Mouse (Mus musculus) liver, postnatal 0 days (tissue): Measurements from ENCODE around the gene Dhfr. TPM values are rescaled to one million over a fixed set of nuclear protein-coding genes. Genes with fewer than 3 reads are reported as not detected.

ENCODE experiments used
- ATAC-seq: fragments of 200-750 bp; cut with Nextera tagmentation; 2 replicates; pipeline ENCODE4 v1.8.0; 2017; ENCODE audit warnings: mild to moderate bottlenecking, moderate library complexity
- DNase-seq: peaks from one replicate; pipeline ENCODE4 v3.0.0-alpha.2; 2016
- H3K27ac ChIP-seq: fragments of 300-500 bp; sonication (generic); 2 replicates; pipeline ENCODE4 v1.5.1; 2014; ENCODE audit warnings: antibody characterized with exemption, moderate library complexity, mild to moderate bottlenecking, low read depth
- H3K27me3 ChIP-seq: fragments of 300-500 bp; sonication (generic); 2 replicates; pipeline ENCODE4 v1.6.1; 2014; ENCODE audit warnings: low read length, control low read depth, mixed read lengths; ENCODE audit not compliant: insufficient read depth
- H3K36me3 ChIP-seq: fragments of 300-500 bp; sonication (generic); replicated peaks from 2 replicates; pipeline ENCODE4 v1.6.1; 2014; ENCODE audit warnings: mild to moderate bottlenecking, control low read depth, low read length, moderate library complexity, mixed read lengths; ENCODE audit not compliant: insufficient read depth
- H3K4me1 ChIP-seq: fragments of 300-500 bp; sonication (generic); 2 replicates; pipeline ENCODE4 v1.6.1; 2014; ENCODE audit warnings: antibody characterized with exemption, mild to moderate bottlenecking, control low read depth; ENCODE audit not compliant: insufficient read depth
- H3K4me2 ChIP-seq: fragments of 300-500 bp; sonication (generic); 2 replicates; pipeline ENCODE4 v1.6.1; 2014; ENCODE audit warnings: low read depth, mild to moderate bottlenecking, low read length, moderate library complexity, mixed read lengths
- H3K4me3 ChIP-seq: fragments of 300-500 bp; sonication (generic); 2 replicates; pipeline ENCODE4 v1.5.1; 2014; ENCODE audit warnings: low read depth, low read length
- H3K9ac ChIP-seq: fragments of 300-500 bp; sonication (generic); replicated peaks from 2 replicates; pipeline ENCODE4 v1.6.1; 2014; ENCODE audit warnings: mild to moderate bottlenecking, moderate library complexity
- H3K9me3 ChIP-seq: fragments of 300-500 bp; sonication (generic); 2 replicates; pipeline ENCODE4 v1.6.1; 2016; ENCODE audit warnings: mild to moderate bottlenecking, control low read depth, low read length, mixed read lengths
- CTCF ChIP-seq: sonication (generic); IDR thresholded peaks from 2 replicates; pipeline ENCODE4 v1.5.1; 2016; ENCODE audit warnings: antibody characterized with exemption, low read depth
- EP300 ChIP-seq: IDR thresholded peaks from 2 replicates; pipeline ENCODE4 v1.6.1; 2016; ENCODE audit warnings: antibody characterized with exemption, low read depth, mild to moderate bottlenecking
- WGBS: fragments of 180-500 bp; shearing (Covaris S2); extraction: QIAGEN DNeasy Blood & Tissue Kit; methylation state at CpG from one replicate; pipeline ENCODE4 v1.1.7; 2014; ENCODE audit not compliant: insufficient replicate concordance; 5-methylcytosine and 5-hydroxymethylcytosine counted together
- polyA plus RNA-seq: library from polyadenylated mRNA; unstranded; fragments of >200 nt; fragmentation: Nextera tagmentation; extraction: Ambion mirVana; gene quantifications from 2 replicates; pipeline ENCODE4 v1.2.1, GENCODE M21; 2015

Gene Dhfr
- polyA plus RNA-seq, 1 experiment from 2014 or later, result 10.4 TPM

- Histone ChIP-seq H3K36me3 (peaks cover 7% of the 10 kb centered on the region; the same call in 1 of the 2 replicates), H3K9me3 (no peaks in the 10 kb centered on the region), H3K4me3 (no peak overlapping the region), H3K4me1 (no peaks in the 10 kb centered on the region), H3K27me3 (no peaks in the 10 kb centered on the region), H3K9ac (no peak overlapping the region), H3K4me2 (no peak overlapping the region), H3K27ac (no peak overlapping the region)
- WGBS, result 83% methylated on average over 3 of the region's 3 CpGs
- TF ChIP-seq CTCF, result no peak
- no peak for TF ChIP-seq EP300
- no peak for DNase-seq
- no peak for ATAC-seq
These were observed 23.9 kb upstream of the Dhfr start for GRCm38 (mm10) chr13:92330621-92331020.

GRCm38 (mm10) chr13:92332103-92332879 is 22.2 kb upstream of the Dhfr start:
- no peak for ATAC-seq
- TF ChIP-seq EP300, result no peak
- TF ChIP-seq CTCF, result no peak

GRCm38 (mm10) chr13:92336857-92337256 is 17.7 kb upstream of the Dhfr start:
- no peaks in the 10 kb centered on the region for H3K4me1 ChIP-seq
- no peak overlapping the region for H3K27ac ChIP-seq
- no peaks in the 10 kb centered on the region for H3K9me3 ChIP-seq
- DNase-seq, result no peak
- 83% methylated on average over 1 of the region's 1 CpGs for WGBS
- TF ChIP-seq EP300, result no peak
- TF ChIP-seq CTCF, result no peak
- no peaks in the 10 kb centered on the region for H3K27me3 ChIP-seq
- no peak overlapping the region for H3K4me3 ChIP-seq
- H3K4me2 ChIP-seq, result no peak overlapping the region
- H3K36me3 ChIP-seq, result peaks cover 5% of the 10 kb centered on the region; the same call in 1 of the 2 replicates
- H3K9ac ChIP-seq, result no peak overlapping the region
- no peak for ATAC-seq

More at GRCm38 (mm10) chr13:92332103-92332879, 22.2 kb upstream of the Dhfr start:
- no peak overlapping the region for H3K4me2 ChIP-seq
- WGBS, result 86% methylated on average over 15 of the region's 15 CpGs
- no peaks in the 10 kb centered on the region for H3K27me3 ChIP-seq
- no peaks in the 10 kb centered on the region for H3K4me1 ChIP-seq
- DNase-seq, result no peak
- H3K9ac ChIP-seq, result no peak overlapping the region
- H3K27ac ChIP-seq, result no peak overlapping the region
- H3K36me3 ChIP-seq, result peaks cover 7% of the 10 kb centered on the region; the same call in 1 of the 2 replicates
- H3K9me3 ChIP-seq, result no peaks in the 10 kb centered on the region
- H3K4me3 ChIP-seq, result no peak overlapping the region

GRCm38 (mm10) chr13:92337773-92338462 is 16.6 kb upstream of the Dhfr start:
- WGBS, result 64% methylated on average over 6 of the region's 6 CpGs
- H3K27me3 ChIP-seq, result no peaks in the 10 kb centered on the region
- ATAC-seq (no peak), DNase-seq (no peak)
- peaks cover 13% of the 10 kb centered on the region; the same call in 1 of the 2 replicates for H3K36me3 ChIP-seq
- no peak overlapping the region for H3K4me2 ChIP-seq
- TF ChIP-seq CTCF, result no peak
- TF ChIP-seq EP300, result no peak
- H3K27ac ChIP-seq, result no peak overlapping the region
- H3K9me3 ChIP-seq, result no peaks in the 10 kb centered on the region
- no peak overlapping the region for H3K4me3 ChIP-seq
- no peaks in the 10 kb centered on the region for H3K4me1 ChIP-seq
- no peak overlapping the region for H3K9ac ChIP-seq

- Histone ChIP-seq H3K27ac (no peak overlapping the region), H3K36me3 (peaks cover 22% of the 10 kb centered on the region), H3K9ac (no peak overlapping the region), H3K4me2 (no peak overlapping the region), H3K4me3 (no peak overlapping the region), H3K9me3 (no peaks in the 10 kb centered on the region), H3K4me1 (no peaks in the 10 kb centered on the region), H3K27me3 (no peaks in the 10 kb centered on the region)
- WGBS, result 86% methylated on average over 3 of the region's 3 CpGs
- DNase-seq (no peak), ATAC-seq (no peak)
- no peak for TF ChIP-seq EP300
- TF ChIP-seq CTCF, result no peak
These were observed 14.7 kb upstream of the Dhfr start for GRCm38 (mm10) chr13:92339787-92340186.

GRCm38 (mm10) chr13:92344033-92344432 is 10.5 kb upstream of the Dhfr start:
- no peaks in the 10 kb centered on the region for H3K4me1 ChIP-seq
- H3K9me3 ChIP-seq, result no peaks in the 10 kb centered on the region
- H3K27me3 ChIP-seq, result no peaks in the 10 kb centered on the region
- H3K9ac ChIP-seq, result no peak overlapping the region
- ATAC-seq (no peak), DNase-seq (no peak)
- no peak overlapping the region for H3K4me2 ChIP-seq
- 88% methylated on average over 8 of the region's 8 CpGs for WGBS
- TF ChIP-seq CTCF (no peak), EP300 (no peak)
- H3K36me3 ChIP-seq, result peaks cover 46% of the 10 kb centered on the region
- H3K27ac ChIP-seq, result no peak overlapping the region
- no peak overlapping the region for H3K4me3 ChIP-seq
